Mouse (Mus musculus): ENCODE results near the gene 4921504E06Rik.
A peak's percentile ranks its signal among the peaks of the same experiment; 100 is the strongest.

Gene 4921504E06Rik

GRCm38 (mm10) chr2:19419686-19420345 lies 133.9 kb downstream of the 4921504E06Rik start:
- DNase-seq (ENCODE audit: extremely low spot score), result no peak

GRCm38 (mm10) chr2:19416066-19416465 lies 137.6 kb downstream of the 4921504E06Rik start:
- no peak for DNase-seq (ENCODE audit: extremely low spot score)

- DNase-seq (ENCODE audit: extremely low spot score), result peak; percentile 82
Measured at GRCm38 (mm10) chr2:19415063-19415521, 138.6 kb downstream of the 4921504E06Rik start.

- DNase-seq (ENCODE audit: extremely low spot score), result peak; percentile 71
Measured at GRCm38 (mm10) chr2:19414222-19414965, 139.3 kb downstream of the 4921504E06Rik start.
